Mouse (Mus musculus): Measurements from ENCODE around the gene Tmem98.

GRCm38 (mm10) chr11:80838724-80839123 lies 28.7 kb downstream of the Tmem98 start:
- TF ChIP-seq CTCF (IDR thresholded peaks at IDR 0.05; ENCODE audit: control insufficient read depth, insufficient read depth, low read length): no peak
- TF ChIP-seq POLR2A (IDR thresholded peaks at IDR 0.05; ENCODE audit: borderline replicate concordance, control insufficient read depth, low read depth, low read length): no peak

Measured in bone marrow, adult 2 months (tissue).